Mouse (Mus musculus) liver, embryonic 11.5 days (tissue): Measurements from ENCODE around the gene Trpm5. TPM values are rescaled to one million over a fixed set of nuclear protein-coding genes. Genes with fewer than 3 reads are reported as not detected.

Experiments used
- ATAC-seq: fragments of 200-750 bp; cut with Nextera tagmentation; replicated peaks from 2 replicates; pipeline ENCODE4 v1.8.0; 2017; ENCODE audit warnings: moderate number of reproducible peaks, mild to moderate bottlenecking, moderate TSS enrichment, moderate library complexity; ENCODE audit not compliant: low FRiP score
- DNase-seq: peaks from one replicate; pipeline ENCODE4 v3.0.0-alpha.2; 2017; ENCODE audit warnings: low spot score
- H3K27ac ChIP-seq: fragments of 300-500 bp; sonication (generic); 2 replicates; pipeline ENCODE4 v1.5.1; 2014; ENCODE audit warnings: mild to moderate bottlenecking, low read depth, low read length, control low read depth
- H3K27me3 ChIP-seq: fragments of 300-500 bp; sonication (generic); replicated peaks from 2 replicates; pipeline ENCODE4 v1.6.1; 2014; ENCODE audit warnings: low read length, mixed read lengths; ENCODE audit not compliant: control insufficient read depth, insufficient read depth
- H3K36me3 ChIP-seq: fragments of 300-500 bp; sonication (generic); 2 replicates; pipeline ENCODE4 v1.6.1; 2014; ENCODE audit warnings: mild to moderate bottlenecking, low read length, moderate library complexity, mixed read lengths; ENCODE audit not compliant: control insufficient read depth, insufficient read depth
- H3K4me1 ChIP-seq: fragments of 300-500 bp; sonication (generic); replicated peaks from 2 replicates; pipeline ENCODE4 v1.6.1; 2014; ENCODE audit warnings: low read length, mixed read lengths; ENCODE audit not compliant: control insufficient read depth, insufficient read depth
- H3K4me2 ChIP-seq: fragments of 300-500 bp; sonication (generic); 2 replicates; pipeline ENCODE4 v1.6.1; 2014; ENCODE audit warnings: mild to moderate bottlenecking, control low read depth, moderate library complexity
- H3K4me3 ChIP-seq: fragments of 300-500 bp; sonication (generic); 2 replicates; pipeline ENCODE4 v1.5.1; 2014; ENCODE audit warnings: low read depth, low read length, control low read depth
- H3K9ac ChIP-seq: fragments of 300-500 bp; sonication (generic); 2 replicates; pipeline ENCODE4 v1.6.1; 2014; ENCODE audit warnings: low read depth, low read length, control low read depth
- H3K9me3 ChIP-seq: fragments of 300-500 bp; sonication (generic); 2 replicates; pipeline ENCODE4 v1.6.1; 2016; ENCODE audit warnings: low read length, inconsistent platforms, mixed read lengths; ENCODE audit not compliant: control insufficient read depth
- WGBS: fragments of 180-500 bp; shearing (Covaris S2); extraction: QIAGEN DNeasy Blood & Tissue Kit; methylation state at CpG from one replicate; pipeline ENCODE4 v1.1.7; 2014; 5-methylcytosine and 5-hydroxymethylcytosine counted together
- polyA plus RNA-seq: library from polyadenylated mRNA; unstranded; fragments of >200 nt; fragmentation: Nextera tagmentation; extraction: Ambion mirVana; gene quantifications from 2 replicates; pipeline ENCODE4 v1.2.1, GENCODE M21; 2014

Gene Trpm5
- polyA plus RNA-seq, 1 experiment from 2014 or later: 1.3 TPM

DNA sequence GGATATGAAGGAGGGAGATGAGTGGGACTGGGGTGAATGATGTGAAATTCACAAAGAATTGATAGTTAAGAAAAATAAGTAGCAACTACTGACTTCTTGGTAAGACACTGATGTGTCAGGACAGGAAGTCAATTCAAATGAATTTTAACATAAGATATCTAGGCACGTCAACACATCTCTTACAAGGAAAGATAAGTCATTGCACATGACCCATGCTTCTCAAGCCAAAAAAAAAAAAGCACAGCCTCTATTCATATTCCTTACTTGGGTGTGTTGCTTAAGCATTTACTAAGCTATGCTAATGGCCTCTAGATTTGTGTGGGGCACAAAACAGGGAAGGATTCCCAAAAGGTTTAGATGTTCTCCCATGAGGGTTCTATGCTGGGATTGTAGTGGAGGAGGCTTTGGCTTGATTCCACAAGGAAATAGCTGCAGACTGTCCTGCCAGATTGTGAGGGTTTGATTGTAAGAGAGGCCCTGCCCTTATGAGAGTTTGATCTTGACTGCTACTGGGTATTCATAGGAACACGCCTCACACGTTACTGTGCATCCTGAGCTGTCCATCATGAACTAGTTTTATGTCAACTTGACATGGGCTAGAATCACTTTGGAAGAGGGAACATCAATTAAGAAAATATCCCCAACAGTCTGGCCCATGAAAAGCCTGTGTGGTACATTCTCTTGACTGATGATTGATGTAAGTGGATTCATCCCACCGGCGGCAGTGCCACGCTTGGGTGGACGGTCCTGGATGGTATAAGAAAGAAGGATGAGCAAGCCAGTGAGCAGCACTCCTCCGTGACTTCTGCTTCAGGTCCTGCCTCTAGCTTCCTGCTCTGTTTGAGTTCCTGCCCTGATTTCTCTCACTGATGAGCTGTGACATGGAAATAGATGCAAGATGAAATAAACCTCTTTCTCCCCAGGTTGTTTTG is 59.7 kb downstream of the Trpm5 start:
- Histone ChIP-seq H3K4me2 (no peak overlapping the region), H3K4me1 (no peaks in the 10 kb centered on the region), H3K9ac (no peak overlapping the region), H3K4me3 (no peak overlapping the region), H3K27ac (no peak overlapping the region), H3K36me3 (no peaks in the 10 kb centered on the region), H3K9me3 (no peaks in the 10 kb centered on the region), H3K27me3 (no peaks in the 10 kb centered on the region)
- WGBS: 82% methylated on average over 8 of the region's 8 CpGs
- DNase-seq (no peak), ATAC-seq (no peak)

DNA sequence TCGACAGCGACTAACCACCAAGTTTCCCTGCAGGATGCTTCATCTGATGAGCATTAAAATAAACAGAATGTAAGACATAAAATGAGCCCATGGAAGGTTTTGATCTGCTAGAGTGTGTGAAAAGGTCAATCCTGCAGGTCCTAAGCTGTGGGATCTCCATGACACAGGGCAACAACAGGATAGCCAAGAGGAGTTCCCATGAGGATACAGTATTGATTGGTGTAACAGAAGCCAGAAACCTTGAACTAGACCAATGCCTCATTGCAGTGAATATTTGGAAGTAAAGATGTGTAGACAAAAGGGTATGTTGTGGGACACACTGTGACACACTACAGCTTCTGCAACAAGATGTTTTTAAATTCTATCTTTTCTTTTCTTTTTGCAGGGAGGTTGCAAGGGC is 60.3 kb downstream of the Trpm5 start:
- no peaks in the 10 kb centered on the region for H3K27me3 ChIP-seq
- no peaks in the 10 kb centered on the region for H3K4me1 ChIP-seq
- no peak overlapping the region for H3K4me2 ChIP-seq
- no peak overlapping the region for H3K4me3 ChIP-seq
- H3K36me3 ChIP-seq: no peaks in the 10 kb centered on the region
- H3K27ac ChIP-seq: no peak overlapping the region
- no peaks in the 10 kb centered on the region for H3K9me3 ChIP-seq
- no peak for ATAC-seq
- WGBS: 95% methylated on average over 2 of the region's 2 CpGs
- DNase-seq: no peak
- H3K9ac ChIP-seq: no peak overlapping the region

DNA sequence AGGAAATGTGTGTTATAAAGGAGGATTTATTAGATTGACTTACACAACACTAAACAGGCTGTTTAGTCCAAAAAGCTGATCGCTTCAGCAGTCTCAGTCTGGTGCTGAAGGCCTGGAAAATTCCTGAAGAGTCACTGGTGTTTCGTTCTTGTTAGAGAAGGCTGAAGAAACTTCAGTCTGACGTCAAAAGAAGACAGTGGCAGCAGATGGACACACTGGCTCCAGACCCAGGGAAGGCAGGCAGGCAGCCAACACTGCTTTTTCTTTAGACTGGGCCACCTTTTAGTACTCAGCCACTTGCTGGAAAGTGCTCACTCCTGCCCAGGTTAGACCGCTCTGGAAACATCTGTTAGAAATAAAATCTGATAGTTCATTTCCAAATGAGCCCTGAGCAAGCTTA is 60.9 kb downstream of the Trpm5 start:
- Histone ChIP-seq H3K4me2 (no peak overlapping the region), H3K27me3 (no peaks in the 10 kb centered on the region), H3K4me3 (no peak overlapping the region), H3K9me3 (no peaks in the 10 kb centered on the region), H3K27ac (no peak overlapping the region), H3K36me3 (no peaks in the 10 kb centered on the region), H3K9ac (no peak overlapping the region), H3K4me1 (no peaks in the 10 kb centered on the region)
- ATAC-seq (no peak), DNase-seq (no peak)
- WGBS: 84% methylated on average over 4 of the region's 4 CpGs

DNA sequence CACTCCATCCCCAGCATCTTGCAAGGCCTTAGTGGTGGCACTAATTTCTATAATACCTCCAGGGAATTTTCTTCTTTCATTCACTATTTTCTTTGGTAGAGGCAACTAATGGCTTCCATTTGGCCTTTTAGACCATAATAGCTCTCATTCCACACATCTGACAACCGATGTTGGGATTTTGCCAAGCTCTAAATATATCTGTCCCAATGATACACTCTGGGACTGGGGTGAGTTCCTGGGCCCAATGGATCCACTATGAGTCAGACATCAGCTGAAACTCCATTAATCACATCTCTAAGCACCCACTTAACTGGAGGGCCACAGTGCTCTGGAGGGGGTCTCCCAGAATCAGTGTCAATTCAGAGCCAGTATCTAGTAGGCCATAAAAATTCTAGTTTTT is 62.6 kb downstream of the Trpm5 start:
- no peaks in the 10 kb centered on the region; the same call in 1 of the 2 replicates for H3K4me1 ChIP-seq
- WGBS: 80% methylated on average over 1 of the region's 1 CpGs
- H3K36me3 ChIP-seq: no peaks in the 10 kb centered on the region
- H3K4me3 ChIP-seq: no peak overlapping the region
- no peak for ATAC-seq
- H3K4me2 ChIP-seq: no peak overlapping the region
- H3K27me3 ChIP-seq: no peaks in the 10 kb centered on the region
- no peaks in the 10 kb centered on the region for H3K9me3 ChIP-seq
- no peak overlapping the region for H3K27ac ChIP-seq
- no peak overlapping the region for H3K9ac ChIP-seq
- DNase-seq: no peak

DNA sequence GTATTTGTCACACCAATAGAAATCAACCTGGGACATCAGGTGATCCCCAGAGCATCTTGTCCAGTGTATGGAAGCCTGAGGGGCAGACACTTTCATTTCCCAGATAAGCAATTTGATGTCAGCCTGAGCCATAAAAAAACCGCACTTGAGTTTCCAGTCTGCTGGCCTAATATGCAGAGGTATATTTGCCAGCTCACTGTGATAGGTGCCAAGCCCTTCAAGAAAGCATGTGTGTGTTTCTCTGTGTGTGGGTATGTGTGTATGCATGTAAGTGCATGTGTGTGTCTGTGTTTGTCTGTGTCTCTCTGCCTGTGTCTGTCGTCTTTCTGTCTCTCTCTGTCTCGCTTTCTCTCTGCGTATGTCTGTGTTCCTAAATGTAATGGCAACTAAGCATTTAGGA is 67.2 kb downstream of the Trpm5 start:
- no peaks in the 10 kb centered on the region for H3K27me3 ChIP-seq
- ATAC-seq: no peak
- no peak overlapping the region for H3K27ac ChIP-seq
- H3K4me1 ChIP-seq: no peaks in the 10 kb centered on the region; the same call in 1 of the 2 replicates
- no peaks in the 10 kb centered on the region for H3K9me3 ChIP-seq
- H3K4me3 ChIP-seq: no peak overlapping the region
- no peaks in the 10 kb centered on the region for H3K36me3 ChIP-seq
- DNase-seq: no peak
- H3K4me2 ChIP-seq: no peak overlapping the region
- H3K9ac ChIP-seq: no peak overlapping the region
- 87% methylated on average over 4 of the region's 4 CpGs for WGBS

DNA sequence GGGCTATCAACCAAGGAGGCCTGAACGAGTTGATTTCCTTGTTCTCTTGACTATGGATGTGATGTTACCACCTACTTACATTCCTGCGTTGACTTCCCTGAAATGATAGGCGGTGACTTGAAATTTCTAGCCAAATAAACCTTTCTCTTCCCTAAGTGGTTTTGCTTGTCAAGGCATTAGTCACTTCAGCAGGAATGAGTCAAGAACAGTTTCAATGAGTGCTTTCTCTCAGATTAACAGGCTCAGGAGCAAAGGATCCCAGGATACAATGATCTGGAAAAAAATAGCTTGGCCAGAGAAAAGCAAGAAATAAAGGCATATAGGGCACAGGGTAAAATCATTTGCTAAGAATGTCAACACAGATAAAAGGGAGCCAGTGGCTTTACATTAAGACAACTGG is 68.9 kb downstream of the Trpm5 start:
- H3K9me3 ChIP-seq: no peaks in the 10 kb centered on the region
- H3K4me3 ChIP-seq: no peak overlapping the region
- ATAC-seq: no peak
- no peak for DNase-seq
- no peak overlapping the region for H3K27ac ChIP-seq
- H3K4me1 ChIP-seq: peaks cover 3% of the 10 kb centered on the region; the same call in 1 of the 2 replicates
- no peaks in the 10 kb centered on the region for H3K27me3 ChIP-seq
- 84% methylated on average over 3 of the region's 3 CpGs for WGBS
- H3K4me2 ChIP-seq: no peak overlapping the region
- no peak overlapping the region for H3K9ac ChIP-seq
- H3K36me3 ChIP-seq: no peaks in the 10 kb centered on the region

DNA sequence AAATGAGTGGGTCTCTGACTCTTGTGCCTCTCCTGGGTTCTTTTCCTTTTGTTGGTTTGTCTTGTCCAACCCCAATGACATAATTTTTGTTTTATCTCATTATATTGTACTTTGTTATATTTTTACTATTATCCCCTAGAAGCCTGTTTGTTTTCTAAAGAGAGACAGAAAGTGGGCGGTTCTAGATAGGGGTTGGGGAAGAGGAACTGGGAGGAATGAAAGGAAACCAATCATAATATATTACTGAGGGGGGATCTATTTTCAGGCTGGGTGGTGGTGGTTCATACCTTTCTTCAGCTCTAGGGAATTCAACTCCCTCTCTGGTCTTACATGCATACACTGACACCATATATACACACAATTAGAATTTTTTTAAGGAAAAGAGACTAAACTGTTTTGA is 70.1 kb downstream of the Trpm5 start:
- H3K9me3 ChIP-seq: no peaks in the 10 kb centered on the region
- DNase-seq: no peak
- no peak for ATAC-seq
- peaks cover 3% of the 10 kb centered on the region; the same call in 1 of the 2 replicates for H3K4me1 ChIP-seq
- no peak overlapping the region for H3K4me3 ChIP-seq
- no peaks in the 10 kb centered on the region for H3K36me3 ChIP-seq
- 76% methylated on average over 1 of the region's 1 CpGs for WGBS
- no peaks in the 10 kb centered on the region for H3K27me3 ChIP-seq
- H3K27ac ChIP-seq: no peak overlapping the region
- H3K4me2 ChIP-seq: no peak overlapping the region
- H3K9ac ChIP-seq: no peak overlapping the region

DNA sequence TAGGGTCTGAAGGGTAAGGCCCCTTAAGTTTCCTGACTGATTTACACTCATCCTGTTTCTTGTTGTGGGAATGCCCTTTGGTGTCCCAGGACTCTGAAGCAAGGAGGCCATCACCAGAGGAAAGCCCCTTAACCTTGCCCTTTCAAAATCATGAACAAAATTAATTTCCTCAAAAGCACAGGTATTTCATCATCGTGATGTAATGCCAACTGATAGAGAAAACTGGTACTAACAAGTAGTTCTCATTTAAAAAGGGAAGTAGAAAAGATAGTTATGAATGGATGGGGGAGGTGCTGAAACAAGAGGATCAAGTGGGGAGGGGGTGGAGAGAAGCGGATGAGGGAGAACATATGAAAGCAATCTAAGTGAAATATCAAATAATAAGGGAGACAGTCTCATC is 70.9 kb downstream of the Trpm5 start:
- H3K27ac ChIP-seq: no peak overlapping the region
- H3K9me3 ChIP-seq: no peaks in the 10 kb centered on the region
- peaks cover 3% of the 10 kb centered on the region; the same call in 1 of the 2 replicates for H3K4me1 ChIP-seq
- ATAC-seq: no peak
- 79% methylated on average over 2 of the region's 2 CpGs for WGBS
- no peaks in the 10 kb centered on the region for H3K36me3 ChIP-seq
- H3K4me2 ChIP-seq: no peak overlapping the region
- H3K27me3 ChIP-seq: no peaks in the 10 kb centered on the region
- DNase-seq: no peak
- no peak overlapping the region for H3K4me3 ChIP-seq
- no peak overlapping the region for H3K9ac ChIP-seq
